Mouse (Mus musculus): ENCODE data around the gene Trim62.

GRCm38 (mm10) chr4:128855613-128856040 is 27.8 kb upstream of the Trim62 start:
- no peak for TF ChIP-seq GATA1 (IDR thresholded peaks at IDR 0.05; ENCODE audit: borderline replicate concordance, low read length)
- no peak for TF ChIP-seq FLI1 (IDR thresholded peaks at IDR 0.05; ENCODE audit: low read length)
